Mouse (Mus musculus) mammary gland, adult 2 months (tissue): ENCODE results near the gene Gtf2f1. TPM values are rescaled to one million over a fixed set of nuclear protein-coding genes. Genes with fewer than 3 reads are reported as not detected.

Source experiments
- polyA plus RNA-seq: library from polyadenylated mRNA; depleted of rRNA; stranded (reverse); fragments of >200 nt; gene quantifications from 2 replicates; pipeline ENCODE4 v1.2.3, GENCODE M21; 2012; ENCODE audit warnings: low replicate concordance; rRNA removed

The Gtf2f1 gene
- 18.7 and 24.6 TPM in 2 replicates for polyA plus RNA-seq

GRCm38 (mm10) chr17:57011236-57012141 is at the start of gene Gtf2f1, which contains the start of gene Gm17949:
Gene Gtf2f1, minus strand, starts transcription at chr17:57011288.
Gene Gm17949, plus strand, starts transcription at chr17:57011469.

GRCm38 (mm10) chr17:57059486-57059977 is 48.4 kb upstream of the Gtf2f1 start, which contains the start of gene Slc25a23:
Gene Slc25a23, minus strand, starts transcription at chr17:57059863.

GRCm38 (mm10) chr17:57058891-57059485 is 47.9 kb upstream of the Gtf2f1 start, which contains the start of gene Crb3:
Gene Crb3, plus strand, starts transcription at chr17:57059105.

GRCm38 (mm10) chr17:57041554-57041953 is 30.5 kb upstream of the Gtf2f1 start, which contains the start of gene Slc25a41:
Gene Slc25a41, minus strand, starts transcription at chr17:57041654.

GRCm38 (mm10) chr17:57030931-57031660 is 20.0 kb upstream of the Gtf2f1 start, which contains the start of gene Khsrp:
Gene Khsrp, minus strand, starts transcription at chr17:57031522.

GRCm38 (mm10) chr17:56999968-57000609 is 11.0 kb downstream of the Gtf2f1 start, which contains the start of gene Pspn:
Gene Pspn, minus strand, starts transcription at chr17:57000018.

GRCm38 (mm10) chr17:56997029-56997667 is 13.9 kb downstream of the Gtf2f1 start, which contains the start of gene Alkbh7:
Gene Alkbh7, plus strand, starts transcription at chr17:56997339.

GRCm38 (mm10) chr17:56990115-56990746 is 20.9 kb downstream of the Gtf2f1 start, which contains the start of gene Clpp:
Gene Clpp, plus strand, starts transcription at chr17:56990305.

GRCm38 (mm10) chr17:56982013-56982412 is 29.1 kb downstream of the Gtf2f1 start, which contains the start of gene Acer1:
Gene Acer1, minus strand, starts transcription at chr17:56982126.

Other genes starting within 250 kb of the Gtf2f1 start
- gene Dus3l, start 246.5 kb downstream of the Gtf2f1 start, polyA plus RNA-seq, result 71.4 and 109 TPM in 2 replicates
- 2.4 and 5.4 TPM in 2 replicates for gene Prr22, start 241.0 kb downstream of the Gtf2f1 start, polyA plus RNA-seq
- gene Rfx2, start 180.3 kb downstream of the Gtf2f1 start, polyA plus RNA-seq, result 17.1 and 19.0 TPM in 2 replicates
- not detected in 2 replicates for gene Acsbg2, start 136.8 kb downstream of the Gtf2f1 start, polyA plus RNA-seq
- gene 1700061G19Rik, start 135.8 kb downstream of the Gtf2f1 start, polyA plus RNA-seq, result 0.05 and 0.06 TPM in 2 replicates
- gene Mllt1, start 75.9 kb downstream of the Gtf2f1 start, polyA plus RNA-seq, result 47.6 and 68.7 TPM in 2 replicates
- gene Acer1, start 29.2 kb downstream of the Gtf2f1 start, polyA plus RNA-seq, result 3.9 TPM in 1 of 2 replicates, not detected in the other
- 160 and 224 TPM in 2 replicates for gene Clpp, start 21.0 kb downstream of the Gtf2f1 start, polyA plus RNA-seq
- 32.5 and 38.7 TPM in 2 replicates for gene Alkbh7, start 13.9 kb downstream of the Gtf2f1 start, polyA plus RNA-seq
- gene Pspn, start 11.3 kb downstream of the Gtf2f1 start, polyA plus RNA-seq, result not detected in 2 replicates
- 0.14 TPM in 1 of 2 replicates, not detected in the other for gene Gm17949, start 181 bp upstream of the Gtf2f1 start, polyA plus RNA-seq
- 72.3 and 123 TPM in 2 replicates for gene Khsrp, start 20.2 kb upstream of the Gtf2f1 start, polyA plus RNA-seq
- not detected in 2 replicates for gene Slc25a41, start 30.4 kb upstream of the Gtf2f1 start, polyA plus RNA-seq
- 12.6 and 23.7 TPM in 2 replicates for gene Crb3, start 47.8 kb upstream of the Gtf2f1 start, polyA plus RNA-seq
- gene Slc25a23, start 48.6 kb upstream of the Gtf2f1 start, polyA plus RNA-seq, result 70.0 and 84.7 TPM in 2 replicates
- gene Dennd1c, start 67.2 kb upstream of the Gtf2f1 start, polyA plus RNA-seq, result 46.4 and 60.9 TPM in 2 replicates
- gene Tubb4a, start 76.5 kb upstream of the Gtf2f1 start, polyA plus RNA-seq, result 8.4 and 9.2 TPM in 2 replicates
- 5.3 and 8.6 TPM in 2 replicates for gene Tnfsf9, start 94.0 kb upstream of the Gtf2f1 start, polyA plus RNA-seq
- 1.4 and 1.6 TPM in 2 replicates for gene Cd70, start 138.5 kb upstream of the Gtf2f1 start, polyA plus RNA-seq
- gene Tnfsf14, start 182.9 kb upstream of the Gtf2f1 start, polyA plus RNA-seq, result 1.5 and 4.2 TPM in 2 replicates
- gene C3, start 216.8 kb upstream of the Gtf2f1 start, polyA plus RNA-seq, result 509 and 780 TPM in 2 replicates
- gene Gpr108, start 237.2 kb upstream of the Gtf2f1 start, polyA plus RNA-seq, result 63.1 and 78.3 TPM in 2 replicates
- gene Trip10, start 238.2 kb upstream of the Gtf2f1 start, polyA plus RNA-seq, result 34.1 and 48.1 TPM in 2 replicates